Mouse (Mus musculus) C2C12 (cell line): ENCODE measurements around the gene Arhgef19. TPM values are rescaled to one million over a fixed set of nuclear protein-coding genes. Genes with fewer than 3 reads are reported as not detected.
A peak's percentile ranks its signal among the peaks of the same experiment; 100 is the strongest.

Source experiments
- H3K27me3 ChIP-seq: one replicate; pipeline ENCODE4 v1.6.1; 2011; ENCODE audit not compliant: control insufficient read depth, insufficient read depth, insufficient read length
- H3K36me3 ChIP-seq: one replicate; pipeline ENCODE4 v1.6.1; 2011; ENCODE audit not compliant: control insufficient read depth, insufficient read depth
- H3K4me3 ChIP-seq: one replicate; pipeline ENCODE4 v1.5.1; 2011; ENCODE audit warnings: mild to moderate bottlenecking, control low read depth; ENCODE audit not compliant: poor library complexity, insufficient read depth, severe bottlenecking
- H3K79me2 ChIP-seq: one replicate; pipeline ENCODE4 v1.6.1; 2011; ENCODE audit not compliant: control insufficient read depth, insufficient read depth
- H3K79me3 ChIP-seq: one replicate; pipeline ENCODE4 v1.6.1; 2011; ENCODE audit warnings: low read depth, control low read depth
- H3ac ChIP-seq: one replicate; pipeline ENCODE3; 2011; ENCODE audit warnings: low read depth; ENCODE audit not compliant: control insufficient read depth, insufficient read length
- CEBPB ChIP-seq: IDR thresholded peaks from one replicate; pipeline ENCODE4 v1.6.1; 2011; ENCODE audit warnings: low read depth, mild to moderate bottlenecking, control low read depth, moderate library complexity
- CTCF ChIP-seq: IDR thresholded peaks from one replicate; pipeline ENCODE4 v1.5.1; 2011; ENCODE audit not compliant: control insufficient read depth, insufficient read depth, insufficient read length
- FOSL1 ChIP-seq: IDR thresholded peaks from one replicate; pipeline ENCODE4 v1.8.0; 2011; ENCODE audit warnings: mild to moderate bottlenecking, low read length; ENCODE audit not compliant: poor library complexity, insufficient read depth, severe bottlenecking
- MAX ChIP-seq: IDR thresholded peaks from one replicate; pipeline ENCODE4 v1.6.1; 2011; ENCODE audit warnings: mild to moderate bottlenecking, control low read depth
- MYOD1 ChIP-seq: IDR thresholded peaks from one replicate; pipeline ENCODE4 v1.6.1; 2011; ENCODE audit warnings: low read depth; ENCODE audit not compliant: control insufficient read depth, insufficient read length
- MYOG ChIP-seq: IDR thresholded peaks from one replicate; pipeline ENCODE4 v1.6.1; 2011; ENCODE audit not compliant: control insufficient read depth, insufficient read length; ENCODE audit errors: extremely low read depth
- USF1 ChIP-seq: IDR thresholded peaks from one replicate; pipeline ENCODE4 v1.6.1; 2011; ENCODE audit warnings: low read depth, mild to moderate bottlenecking, control low read depth, moderate library complexity
- polyA plus RNA-seq: library from polyadenylated mRNA; unstranded; fragments of >200 nt; fragmentation: generic; extraction: Trizol; gene quantifications from one replicate; pipeline ENCODE4 v1.2.1, GENCODE M21; 2012; ENCODE audit warnings: missing spikeins

Gene Arhgef19
- polyA plus RNA-seq, 1 experiment, result 26.7 TPM

DNA sequence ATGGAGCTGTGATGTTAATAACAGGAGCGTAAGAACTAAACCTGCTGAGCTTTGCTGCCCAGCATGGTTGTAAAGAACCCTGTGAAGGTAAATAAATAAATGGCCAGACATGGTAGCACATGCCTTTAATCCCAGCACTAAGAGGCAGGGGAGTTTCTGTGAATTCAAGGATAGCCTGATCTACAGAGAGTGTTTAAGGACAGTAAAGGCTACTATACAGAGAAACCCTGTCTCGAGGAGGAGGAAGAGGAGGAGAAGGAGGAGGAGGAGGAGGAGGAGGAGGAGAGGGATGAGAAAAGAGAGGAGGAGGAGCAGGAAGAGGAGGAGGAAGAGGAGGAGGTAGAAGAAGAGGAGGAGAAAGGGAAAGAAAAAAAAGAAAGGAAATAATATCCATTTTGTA is 26.0 kb upstream of the Arhgef19 start:
- no peak for TF ChIP-seq MYOD1
- no peak for TF ChIP-seq USF1
- Histone ChIP-seq H3K36me3 (no peaks in the 10 kb centered on the region), H3K27me3 (no peaks in the 10 kb centered on the region), H3K4me3 (peak overlapping the region; percentile 35), H3K79me2 (no peaks in the 10 kb centered on the region), H3K79me3 (no peaks in the 10 kb centered on the region), H3ac (no peak overlapping the region)

DNA sequence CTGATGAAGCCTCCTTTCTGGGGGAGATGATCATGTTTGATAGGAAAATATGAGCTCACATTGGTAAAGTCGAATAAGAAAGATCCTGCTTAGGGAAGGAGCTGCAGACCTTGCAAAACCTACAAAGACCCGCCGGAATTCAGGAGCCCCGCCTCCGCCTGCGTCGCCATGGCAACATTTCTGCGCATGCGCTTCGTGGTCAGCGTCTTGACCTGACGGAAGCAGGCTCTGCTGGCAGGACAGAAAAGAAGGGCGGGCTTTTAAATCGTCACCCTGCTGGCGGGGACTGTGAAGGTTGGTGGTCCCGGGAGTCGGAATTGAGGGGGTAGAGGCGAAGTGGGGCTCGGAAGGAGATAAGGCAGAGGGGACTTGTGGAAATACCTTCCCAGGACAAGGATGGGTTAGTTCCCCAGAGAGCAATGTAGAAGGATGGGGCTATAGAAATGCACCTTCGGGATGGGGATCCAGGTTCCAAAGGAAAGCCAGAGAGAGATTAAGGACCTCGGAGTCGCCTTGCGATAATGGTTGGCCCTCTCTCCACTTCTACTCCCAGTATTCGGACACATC is 25.4 kb upstream of the Arhgef19 start, which contains the start of gene Rsg1:
Gene Rsg1 (plus strand): TSS at position 187 of the 567 bp plus-strand sequence.
- H3K36me3 ChIP-seq, result no peaks in the 10 kb centered on the region
- H3K27me3 ChIP-seq, result no peaks in the 10 kb centered on the region
- no peaks in the 10 kb centered on the region for H3K79me2 ChIP-seq
- peak within 1 kb of the TSS; percentile 45 for H3ac ChIP-seq
- H3K4me3 ChIP-seq, result peak within 1 kb of the TSS; percentile 35
- no peaks in the 10 kb centered on the region for H3K79me3 ChIP-seq
- TF ChIP-seq USF1, result no peak
- TF ChIP-seq MYOG, result no peak
- no peak for TF ChIP-seq CEBPB
- no peak for TF ChIP-seq MYOD1
- no peak for TF ChIP-seq MAX
- no peak for TF ChIP-seq CTCF
- no peak for TF ChIP-seq FOSL1

DNA sequence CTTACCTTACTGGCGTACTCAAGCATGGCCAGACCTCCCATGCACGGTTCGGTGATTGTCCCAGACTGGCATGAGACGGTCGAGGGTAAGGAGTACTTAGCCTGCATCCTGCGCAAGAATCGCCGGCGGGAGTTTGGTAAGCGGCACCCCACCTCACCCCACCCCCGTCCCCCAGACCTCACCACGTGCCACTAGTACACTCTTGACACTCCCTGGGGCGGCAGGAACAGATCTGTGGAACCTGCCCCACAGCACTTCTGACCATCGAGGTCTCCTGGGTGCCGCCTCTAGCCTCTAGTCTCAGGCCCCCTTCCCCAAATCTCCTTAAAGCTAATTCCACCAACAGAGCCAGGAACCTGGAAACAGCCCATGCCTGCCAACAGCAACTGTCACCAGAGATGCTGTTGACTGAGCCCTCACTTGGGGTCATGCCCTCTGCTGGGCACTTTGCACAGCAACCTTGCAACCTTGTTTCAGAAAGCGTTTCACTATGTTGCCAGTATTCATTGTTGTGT is 24.9 kb upstream of the Arhgef19 start:
- Histone ChIP-seq H3K36me3 (no peaks in the 10 kb centered on the region), H3ac (peak overlapping the region; percentile 45), H3K79me3 (no peaks in the 10 kb centered on the region), H3K27me3 (no peaks in the 10 kb centered on the region), H3K4me3 (peak overlapping the region; percentile 35), H3K79me2 (no peaks in the 10 kb centered on the region)
- TF ChIP-seq MAX (peak; percentile 66), CTCF (peak; percentile 59), CEBPB (no peak), FOSL1 (no peak), MYOD1 (no peak)

GRCm38 (mm10) chr4:141219583-141220213 is 19.6 kb upstream of the Arhgef19 start:
- H3K4me3 ChIP-seq, result no peak overlapping the region
- no peaks in the 10 kb centered on the region for H3K79me2 ChIP-seq
- H3ac ChIP-seq, result no peak overlapping the region
- H3K36me3 ChIP-seq, result no peaks in the 10 kb centered on the region
- TF ChIP-seq FOSL1 (no peak), MAX (no peak), CEBPB (no peak), MYOD1 (no peak), USF1 (no peak), MYOG (no peak), CTCF (no peak)
- no peaks in the 10 kb centered on the region for H3K79me3 ChIP-seq
- no peaks in the 10 kb centered on the region for H3K27me3 ChIP-seq

DNA sequence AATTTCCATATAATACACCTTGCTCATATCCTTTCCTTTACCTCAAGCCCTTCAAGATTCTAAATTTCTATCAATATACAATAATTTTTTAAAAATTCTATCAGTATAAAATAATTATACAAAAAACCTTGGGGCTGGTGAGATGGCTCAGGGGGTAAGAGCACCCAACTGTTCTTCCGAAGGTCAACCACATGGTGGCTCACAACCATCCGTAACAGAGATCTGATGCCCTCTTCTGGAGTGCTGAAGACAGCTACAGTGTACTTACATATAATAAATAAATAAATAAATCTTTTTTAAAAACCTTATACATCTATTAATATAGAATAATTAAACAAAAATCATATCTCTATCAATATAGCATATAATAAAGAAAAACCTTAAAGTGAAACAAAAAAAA is 17.5 kb upstream of the Arhgef19 start:
- Histone ChIP-seq H3K79me2 (no peaks in the 10 kb centered on the region), H3K36me3 (no peaks in the 10 kb centered on the region), H3K4me3 (no peak overlapping the region), H3ac (no peak overlapping the region), H3K79me3 (no peaks in the 10 kb centered on the region), H3K27me3 (no peaks in the 10 kb centered on the region)
- no peak for TF ChIP-seq MYOD1
- TF ChIP-seq CEBPB, result no peak
- TF ChIP-seq MAX, result no peak

- no peaks in the 10 kb centered on the region for H3K27me3 ChIP-seq
- no peaks in the 10 kb centered on the region for H3K79me2 ChIP-seq
- TF ChIP-seq CEBPB, result no peak
- no peak for TF ChIP-seq FOSL1
- no peak for TF ChIP-seq MAX
- no peak for TF ChIP-seq MYOG
- TF ChIP-seq CTCF, result no peak
- no peak for TF ChIP-seq USF1
- TF ChIP-seq MYOD1, result no peak
- H3K79me3 ChIP-seq, result no peaks in the 10 kb centered on the region
- H3K4me3 ChIP-seq, result no peak overlapping the region
- no peak overlapping the region for H3ac ChIP-seq
- H3K36me3 ChIP-seq, result no peaks in the 10 kb centered on the region
Observed at GRCm38 (mm10) chr4:141222752-141223151, 16.5 kb upstream of the Arhgef19 start.
